Mouse (Mus musculus) CD4-positive, CD25-positive, alpha-beta regulatory T cell, adult 2 months (primary cell): ENCODE measurements around the gene Smcr8.

Source experiments
- DNase-seq: peaks from one replicate; pipeline ENCODE4 v3.0.0-alpha.2; 2012; ENCODE audit warnings: low read depth, low spot score

Smcr8 gene

GRCm38 (mm10) chr11:60776829-60777740 is at the start of gene Smcr8, which contains the start of gene Top3a:
Gene Smcr8 (plus strand): TSS chr11:60777524.
Gene Top3a (minus strand): TSS chr11:60777365.
- DNase-seq, result peak; percentile 95

- peak; percentile 96 for DNase-seq
These were observed 49.0 kb upstream of the Smcr8 start, which contains the start of gene Mief2 for GRCm38 (mm10) chr11:60728260-60728761. Gene Mief2 (plus strand): TSS chr11:60728398.

- peak; percentile 12 for DNase-seq
These were observed 48.1 kb upstream of the Smcr8 start for GRCm38 (mm10) chr11:60729217-60729641.

GRCm38 (mm10) chr11:60730169-60730568 is 47.2 kb upstream of the Smcr8 start:
- DNase-seq, result no peak

- DNase-seq, result no peak
These were observed 46.1 kb upstream of the Smcr8 start for GRCm38 (mm10) chr11:60731251-60731650.

- DNase-seq, result no peak
These were observed 43.1 kb upstream of the Smcr8 start for GRCm38 (mm10) chr11:60734206-60734605.

- DNase-seq, result no peak
These were observed 42.1 kb upstream of the Smcr8 start for GRCm38 (mm10) chr11:60735191-60735590.

- no peak for DNase-seq
These were observed 40.8 kb upstream of the Smcr8 start for GRCm38 (mm10) chr11:60736491-60736890.

- no peak for DNase-seq
These were observed 39.9 kb upstream of the Smcr8 start for GRCm38 (mm10) chr11:60737450-60737849.

- DNase-seq, result no peak
These were observed 37.0 kb upstream of the Smcr8 start for GRCm38 (mm10) chr11:60740321-60740720.

GRCm38 (mm10) chr11:60755570-60755969 is 21.8 kb upstream of the Smcr8 start:
- no peak for DNase-seq

GRCm38 (mm10) chr11:60761681-60762080 is 15.6 kb upstream of the Smcr8 start:
- no peak for DNase-seq

- DNase-seq, result no peak
These were observed 10.4 kb upstream of the Smcr8 start for GRCm38 (mm10) chr11:60766969-60767368.

- DNase-seq, result no peak
These were observed 8.0 kb upstream of the Smcr8 start for GRCm38 (mm10) chr11:60769322-60769721.

- no peak for DNase-seq
These were observed 6.5 kb upstream of the Smcr8 start for GRCm38 (mm10) chr11:60770776-60771175.

- no peak for DNase-seq
These were observed 5.2 kb upstream of the Smcr8 start for GRCm38 (mm10) chr11:60772161-60772560.

- no peak for DNase-seq
These were observed 3.1 kb upstream of the Smcr8 start for GRCm38 (mm10) chr11:60774158-60774689.

GRCm38 (mm10) chr11:60774841-60775240 is 2.5 kb upstream of the Smcr8 start:
- DNase-seq, result no peak

GRCm38 (mm10) chr11:60775578-60775977 is 1.7 kb upstream of the Smcr8 start:
- DNase-seq, result no peak

GRCm38 (mm10) chr11:60776107-60776828 is 1.1 kb upstream of the Smcr8 start:
- DNase-seq, result no peak

- no peak for DNase-seq
These were observed 562 bp downstream of the Smcr8 start for GRCm38 (mm10) chr11:60777801-60778370.
